In the genomic region with DNA sequence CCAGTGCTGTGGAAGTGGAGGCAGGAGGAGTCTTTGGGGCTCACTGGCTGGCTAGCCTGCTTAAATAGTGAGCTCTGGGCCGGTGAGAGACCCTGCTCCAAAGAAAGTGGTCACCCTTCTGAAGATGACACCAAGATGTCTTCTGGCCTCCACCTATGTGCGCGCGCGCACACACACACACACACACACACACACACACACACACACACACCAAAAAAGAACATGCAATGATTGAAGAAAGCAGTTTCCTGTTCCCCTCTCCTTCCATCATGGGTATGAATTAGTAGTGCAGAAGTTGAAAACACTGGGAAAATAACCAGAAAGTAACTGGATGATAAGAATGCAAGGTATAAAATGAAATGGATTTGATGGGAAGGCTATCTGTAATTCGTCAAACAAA, we compare ENCODE assay signal across 27 mouse cellular contexts. TPM values are rescaled to one million over a fixed set of nuclear protein-coding genes. Genes with fewer than 3 reads are reported as not detected.
DNase-seq lines count a peak whose midpoint lies in the region; ATAC-seq and TF ChIP-seq lines count a peak whose summit lies in the region.
"Had no signal": no experiment of that assay in that cellular context is flagged by ENCODE, and none has a peak within 500 bp of the region (broad histone marks: within the 10 kb centered on the region; RNA-seq: fewer than 3 reads in every experiment).

No protein-coding gene starts in this region.

- WGBS in hindbrain, embryonic 14.5 days = 94% methylated on average over 6 of the region's 6 CpGs
- WGBS in intestine, embryonic 15.5 days = 91% methylated on average over 6 of the region's 6 CpGs

- no peak for DNase-seq in layer of hippocampus, adult 2 months (ENCODE audit: low spot score in 2 of 2)
- DNase-seq in layer of hippocampus, postnatal 25 days (ENCODE audit: extremely low spot score in 1 of 2, low spot score in 1 of 2) = no peak
- DNase-seq in CD4-positive helper T cell, adult 2 months (ENCODE audit: low read depth, low spot score) = peak; percentile 50
- peak; percentile 44 for DNase-seq in induced T-regulatory cell, adult 2 months (ENCODE audit: low read depth)
- no peak for DNase-seq in hindbrain, embryonic 14.5 days (ENCODE audit: low spot score)
- DNase-seq: adrenal gland, adult 2 months; adrenal gland, postnatal 10 days; adrenal gland, postnatal 25 days; B cell, adult 2 months; cerebellum, adult 11 months; cerebellum, adult 18-20 months; cerebellum, adult 8-10 months; cerebellum, adult 9-11 months; cerebellum, postnatal 14 days; embryo, embryonic 11 days had no signal

- H3K4me1 ChIP-seq in hindbrain, embryonic 14.5 days (replicated peaks; ENCODE audit: control insufficient read depth, insufficient read depth, low read length) = peaks cover 7% of the 10 kb centered on the region
- H3K4me1 ChIP-seq in intestine, embryonic 15.5 days (replicated peaks) = no peaks in the 10 kb centered on the region
- H3K4me1 ChIP-seq: embryonic facial prominence, embryonic 15.5 days; forebrain, embryonic 12.5 days had no signal

- H3K27ac ChIP-seq in layer of hippocampus, adult 2 months = peak overlapping the region; percentile 70; the same call in 1 of the 2 replicates
- no peak overlapping the region for H3K27ac ChIP-seq in hindbrain, embryonic 14.5 days
- no peak overlapping the region for H3K27ac ChIP-seq in intestine, embryonic 15.5 days
- H3K27ac ChIP-seq: embryonic facial prominence, embryonic 13.5 days; embryonic facial prominence, embryonic 15.5 days; forebrain, embryonic 10.5 days; forebrain, embryonic 12.5 days had no signal

- no peak for ATAC-seq in hindbrain, embryonic 14.5 days (ENCODE audit: low FRiP score)
- no peak for ATAC-seq in intestine, embryonic 15.5 days
- ATAC-seq: forebrain, embryonic 14.5 days; forebrain, embryonic 16.5 days had no signal

- no peaks in the 10 kb centered on the region for H3K9me3 ChIP-seq in hindbrain, embryonic 14.5 days (ENCODE audit: control insufficient read depth, low read length)
- H3K9me3 ChIP-seq in intestine, embryonic 15.5 days = no peaks in the 10 kb centered on the region
- H3K9me3 ChIP-seq: embryonic facial prominence, embryonic 13.5 days; embryonic facial prominence, embryonic 15.5 days; forebrain, embryonic 10.5 days; forebrain, embryonic 12.5 days had no signal

- no peak overlapping the region for H3K4me2 ChIP-seq in hindbrain, embryonic 14.5 days (replicated peaks)
- H3K4me2 ChIP-seq in intestine, embryonic 15.5 days (replicated peaks) = no peak overlapping the region
- H3K4me2 ChIP-seq: embryonic facial prominence, embryonic 13.5 days; embryonic facial prominence, embryonic 15.5 days; forebrain, embryonic 12.5 days had no signal

- no peaks in the 10 kb centered on the region for H3K36me3 ChIP-seq in hindbrain, embryonic 14.5 days (replicated peaks; ENCODE audit: control insufficient read depth, insufficient read depth)
- H3K36me3 ChIP-seq in intestine, embryonic 15.5 days = no peaks in the 10 kb centered on the region
- H3K36me3 ChIP-seq: embryonic facial prominence, embryonic 13.5 days; embryonic facial prominence, embryonic 15.5 days; forebrain, embryonic 10.5 days; forebrain, embryonic 12.5 days had no signal

- no peaks in the 10 kb centered on the region for H3K27me3 ChIP-seq in hindbrain, embryonic 14.5 days (ENCODE audit: control insufficient read depth, insufficient read depth, low read length)
- H3K27me3 ChIP-seq in intestine, embryonic 15.5 days (replicated peaks) = no peaks in the 10 kb centered on the region
- H3K27me3 ChIP-seq: embryonic facial prominence, embryonic 13.5 days; embryonic facial prominence, embryonic 15.5 days; forebrain, embryonic 12.5 days had no signal

- no peak for TF ChIP-seq CTCF in layer of hippocampus, adult 2 months (conservative IDR thresholded peaks at IDR 0.05)

- no peak overlapping the region for H3K9ac ChIP-seq in hindbrain, embryonic 14.5 days
- H3K9ac ChIP-seq in intestine, embryonic 15.5 days = no peak overlapping the region
- H3K9ac ChIP-seq: embryonic facial prominence, embryonic 13.5 days; embryonic facial prominence, embryonic 15.5 days; forebrain, embryonic 12.5 days had no signal

- no peak overlapping the region for H3K4me3 ChIP-seq in layer of hippocampus, adult 2 months
- H3K4me3 ChIP-seq in hindbrain, embryonic 14.5 days (replicated peaks; ENCODE audit: low read length) = no peak overlapping the region
- no peak overlapping the region for H3K4me3 ChIP-seq in intestine, embryonic 15.5 days (replicated peaks)
- H3K4me3 ChIP-seq: embryonic facial prominence, embryonic 13.5 days; embryonic facial prominence, embryonic 15.5 days; erythroblast, embryonic 14.5 days; forebrain, embryonic 10.5 days; forebrain, embryonic 12.5 days had no signal

RNA-seq across cellular contexts. Expression of a gene that starts 35.3 kb away (rescaled TPM):
- total RNA-seq in layer of hippocampus, adult 2 months (2021) = not detected
- total RNA-seq in layer of hippocampus, postnatal 25 days (2021) = under 1 TPM in 1 of 2 experiments, not detected in 1; 0.16 TPM
- polyA plus RNA-seq in hindbrain, embryonic 14.5 days (2014; fragmentation: Nextera tagmentation; extraction: Ambion mirVana) = 0.31 TPM in 2 replicates
- polyA plus RNA-seq in intestine, embryonic 15.5 days (2015; fragmentation: Nextera tagmentation; extraction: Ambion mirVana) = 0.10 and 0.13 TPM in 2 replicates
- total RNA-seq: ES-E14, MEL had no signal
- polyA plus RNA-seq: erythroblast, embryonic 14.5 days; forebrain, embryonic 10.5 days; forebrain, embryonic 12.5 days had no signal

RNA-seq across cellular contexts. Expression of a gene that starts 55.7 kb away (rescaled TPM):
- under 1 TPM in 1 of 2 experiments, not detected in 1; 0.32 TPM for total RNA-seq in layer of hippocampus, adult 2 months (2021)
- under 1 TPM; 0.25 to 0.49 TPM for total RNA-seq in layer of hippocampus, postnatal 25 days (2021)
- 0.09 TPM in 1 of 2 replicates, not detected in the other for polyA plus RNA-seq in hindbrain, embryonic 14.5 days (2014; fragmentation: Nextera tagmentation; extraction: Ambion mirVana)
- 0.19 and 0.57 TPM in 2 replicates for polyA plus RNA-seq in intestine, embryonic 15.5 days (2015; fragmentation: Nextera tagmentation; extraction: Ambion mirVana)
- total RNA-seq: adrenal gland, adult 2 months; adrenal gland, postnatal 25 days; MEL had no signal
- polyA plus RNA-seq: brain, embryonic 14.5 days; embryonic facial prominence, embryonic 11.5 days; embryonic facial prominence, embryonic 15.5 days; erythroblast, embryonic 14.5 days; forebrain, embryonic 10.5 days; forebrain, embryonic 12.5 days; forebrain, embryonic 14.5 days; forebrain, embryonic 16.5 days had no signal

Comparison
In these comparisons a context has a peak if more than half of its experiments do, and no peak if none do; other contexts are left out.
1. DNase-seq: peak in CD4-positive helper T cell, adult 2 months (single experiment) and induced T-regulatory cell, adult 2 months (single experiment); none in layer of hippocampus, adult 2 months (0 of 2), layer of hippocampus, postnatal 25 days (0 of 2) and hindbrain, embryonic 14.5 days (single experiment).